Mouse (Mus musculus): ENCODE measurements around the gene Ascc2. TPM values are rescaled to one million over a fixed set of nuclear protein-coding genes. Genes with fewer than 3 reads are reported as not detected.
"Not testable (repeated sequence)": the region's sequence is repeated elsewhere in the genome, so short reads cannot be mapped to it uniquely, and the experiment has no call there.

Gene Ascc2
- polyA plus RNA-seq, 1 experiment from 2014 or later = 30.5 TPM

GRCm38 (mm10) chr11:4700726-4701125 is 63.2 kb downstream of the Ascc2 start:
- ATAC-seq (ENCODE audit: low FRiP score) (no peak), DNase-seq (ENCODE audit: low spot score, missing footprints) (no peak)
- no peak overlapping the region for H3K4me3 ChIP-seq (ENCODE audit: low read depth, low read length)
- peaks cover 9% of the 10 kb centered on the region; the same call in 1 of the 2 replicates for H3K4me1 ChIP-seq (ENCODE audit: control insufficient read depth, insufficient read depth, low read length)
- H3K36me3 ChIP-seq (ENCODE audit: control insufficient read depth, insufficient read depth, low read length) = peaks cover 3% of the 10 kb centered on the region; the same call in 1 of the 2 replicates
- no peaks in the 10 kb centered on the region for H3K9me3 ChIP-seq (ENCODE audit: control insufficient read depth, low read length)
- 90% methylated on average over 8 of the region's 8 CpGs for WGBS
- H3K4me2 ChIP-seq = no peak overlapping the region
- no peaks in the 10 kb centered on the region for H3K27me3 ChIP-seq (ENCODE audit: control insufficient read depth, insufficient read depth, low read length)
- no peak overlapping the region for H3K9ac ChIP-seq (ENCODE audit: low read length)
- no peak overlapping the region for H3K27ac ChIP-seq (ENCODE audit: low read depth, low read length)

DNA sequence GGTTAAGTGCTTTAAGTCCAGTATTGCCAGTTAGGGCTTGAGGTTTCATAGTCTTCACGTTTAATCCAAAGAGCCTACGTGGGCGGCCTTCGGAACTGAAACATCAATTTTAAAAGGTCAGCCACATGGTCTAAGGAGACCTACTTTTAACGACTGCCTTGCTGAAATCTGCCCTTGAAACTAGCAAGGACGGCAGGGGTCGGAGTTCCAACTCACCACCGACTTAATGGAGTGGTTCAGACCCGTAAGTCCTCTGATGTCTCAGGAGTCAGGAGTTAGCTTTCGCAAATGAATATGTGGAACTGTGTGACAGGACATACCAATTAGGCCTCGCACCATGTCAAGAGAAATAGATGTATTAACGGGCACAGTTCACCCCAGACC is 66.1 kb downstream of the Ascc2 start:
- Histone ChIP-seq H3K9me3 (ENCODE audit: control insufficient read depth, low read length) (no peaks in the 10 kb centered on the region), H3K27ac (ENCODE audit: low read depth, low read length) (no peak overlapping the region), H3K36me3 (ENCODE audit: control insufficient read depth, insufficient read depth, low read length) (peaks cover 3% of the 10 kb centered on the region; the same call in 1 of the 2 replicates), H3K27me3 (ENCODE audit: control insufficient read depth, insufficient read depth, low read length) (no peaks in the 10 kb centered on the region), H3K9ac (ENCODE audit: low read length) (peak overlapping the region; percentile 79), H3K4me3 (ENCODE audit: low read depth, low read length) (peak overlapping the region; percentile 70), H3K4me1 (ENCODE audit: control insufficient read depth, insufficient read depth, low read length) (peaks cover 9% of the 10 kb centered on the region; the same call in 1 of the 2 replicates), H3K4me2 (peak overlapping the region; percentile 89)
- DNase-seq (ENCODE audit: low spot score, missing footprints) (no peak), ATAC-seq (ENCODE audit: low FRiP score) (no peak; the same call in 1 of the 2 replicates)
- 6% methylated on average over 12 of the region's 12 CpGs for WGBS

DNA sequence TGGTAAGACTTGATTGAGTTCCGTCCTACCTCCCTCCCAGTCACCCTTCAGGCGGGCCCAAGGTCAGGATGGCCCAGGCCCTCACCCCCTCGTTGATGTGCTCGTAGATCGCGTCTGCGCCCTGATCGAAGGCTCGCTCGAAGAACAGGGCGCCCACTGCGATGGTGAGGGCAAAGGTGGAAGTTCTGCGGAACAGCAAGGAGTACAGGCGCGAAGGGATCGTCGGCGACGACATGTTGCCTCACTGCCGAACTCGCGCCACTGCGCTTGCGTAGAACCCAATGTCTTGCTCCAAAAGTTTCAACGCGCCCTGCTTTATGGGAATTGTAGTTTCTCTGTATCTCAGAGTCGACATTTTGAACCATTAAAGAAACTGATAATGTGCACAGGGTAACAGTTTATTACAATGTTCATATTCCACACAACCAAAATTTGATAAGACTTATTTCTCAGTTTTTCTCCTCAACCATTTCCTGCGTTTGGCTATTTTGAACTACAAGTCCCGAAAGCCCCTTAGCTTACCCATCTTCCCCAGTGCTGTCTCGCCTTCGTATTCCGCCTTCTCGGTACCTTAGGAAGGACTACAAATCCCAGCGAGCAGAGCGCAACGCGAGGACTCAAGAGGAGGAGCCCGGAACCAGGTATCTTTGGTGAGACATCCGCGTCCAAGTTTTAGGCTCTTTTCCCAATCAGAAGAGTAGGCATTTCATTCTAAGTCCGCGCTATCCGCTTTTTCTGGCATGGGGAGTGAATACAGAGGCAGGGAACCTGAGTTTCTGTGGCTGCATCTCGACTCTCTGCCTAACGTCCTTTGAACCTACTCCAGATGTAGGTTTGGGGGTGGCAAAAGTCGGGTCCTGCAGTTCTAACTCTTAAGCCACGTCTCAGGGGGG is 66.8 kb downstream of the Ascc2 start, which contains the start of the genes Uqcr10 and Zmat5:
TSS of gene Uqcr10 (minus strand) at position 271 of the 893 bp plus-strand sequence.
TSS of gene Zmat5 (plus strand) at position 607 of the 893 bp plus-strand sequence.
- under 1% methylated on average over 47 of the region's 47 CpGs for WGBS
- Histone ChIP-seq H3K4me3 (ENCODE audit: low read depth, low read length) (peak within 1 kb of the TSS; percentile 70), H3K9me3 (ENCODE audit: control insufficient read depth, low read length) (no peaks in the 10 kb centered on the region), H3K4me1 (ENCODE audit: control insufficient read depth, insufficient read depth, low read length) (peaks cover 9% of the 10 kb centered on the region; the same call in 1 of the 2 replicates), H3K27me3 (ENCODE audit: control insufficient read depth, insufficient read depth, low read length) (no peaks in the 10 kb centered on the region), H3K27ac (ENCODE audit: low read depth, low read length) (no peak within 1 kb of the TSS), H3K4me2 (peak within 1 kb of the TSS; percentile 89), H3K36me3 (ENCODE audit: control insufficient read depth, insufficient read depth, low read length) (peaks cover 3% of the 10 kb centered on the region; the same call in 1 of the 2 replicates), H3K9ac (ENCODE audit: low read length) (peak within 1 kb of the TSS; percentile 79)
- peak; percentile 99 for DNase-seq (ENCODE audit: low spot score, missing footprints)
- peak; percentile 96 for ATAC-seq (ENCODE audit: low FRiP score)

- 10% methylated on average over 4 of the region's 4 CpGs for WGBS
- peak overlapping the region; percentile 68 for H3K9ac ChIP-seq (ENCODE audit: low read length)
Measured at GRCm38 (mm10) chr11:4705178-4705577, 67.6 kb downstream of the Ascc2 start.

DNA sequence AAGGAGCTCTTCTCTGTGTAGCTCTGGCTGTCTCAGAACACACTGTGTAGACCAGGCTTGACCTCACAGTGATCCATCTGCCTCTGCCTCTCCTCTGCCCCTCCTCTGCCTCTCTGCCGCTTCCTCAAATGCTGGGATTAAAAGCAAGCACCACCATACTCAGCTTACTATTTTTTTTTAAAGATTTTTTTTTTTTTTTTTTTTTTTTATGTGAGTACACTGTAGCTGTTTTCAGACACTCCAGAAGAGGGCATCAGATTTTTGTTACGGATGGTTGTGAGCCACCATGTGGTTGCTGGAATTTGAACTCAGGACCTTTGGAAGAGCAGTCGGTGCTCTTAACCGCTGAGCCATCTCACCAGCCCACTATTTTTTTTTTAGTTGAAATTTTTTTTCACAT is 72.6 kb downstream of the Ascc2 start:
- H3K4me2 ChIP-seq; DNase-seq (ENCODE audit: low spot score, missing footprints); H3K27me3 ChIP-seq (ENCODE audit: control insufficient read depth, insufficient read depth, low read length); H3K9ac ChIP-seq (ENCODE audit: low read length); H3K4me1 ChIP-seq (ENCODE audit: control insufficient read depth, insufficient read depth, low read length); H3K36me3 ChIP-seq (ENCODE audit: control insufficient read depth, insufficient read depth, low read length); ATAC-seq (ENCODE audit: low FRiP score); H3K27ac ChIP-seq (ENCODE audit: low read depth, low read length); H3K9me3 ChIP-seq (ENCODE audit: control insufficient read depth, low read length); H3K4me3 ChIP-seq (ENCODE audit: low read depth, low read length): not testable (repeated sequence)
- 90% methylated on average over 4 of the region's 4 CpGs for WGBS

More at GRCm38 (mm10) chr11:4705178-4705577, 67.6 kb downstream of the Ascc2 start:
- no peaks in the 10 kb centered on the region for H3K9me3 ChIP-seq (ENCODE audit: control insufficient read depth, low read length)
- no peak overlapping the region for H3K27ac ChIP-seq (ENCODE audit: low read depth, low read length)
- DNase-seq (ENCODE audit: low spot score, missing footprints) (peak; percentile 85), ATAC-seq (ENCODE audit: low FRiP score) (no peak)
- H3K27me3 ChIP-seq (ENCODE audit: control insufficient read depth, insufficient read depth, low read length) = no peaks in the 10 kb centered on the region
- H3K4me3 ChIP-seq (ENCODE audit: low read depth, low read length) = peak overlapping the region; percentile 70
- peaks cover 3% of the 10 kb centered on the region; the same call in 1 of the 2 replicates for H3K36me3 ChIP-seq (ENCODE audit: control insufficient read depth, insufficient read depth, low read length)
- H3K4me2 ChIP-seq = peak overlapping the region; percentile 89
- peaks cover 9% of the 10 kb centered on the region; the same call in 1 of the 2 replicates for H3K4me1 ChIP-seq (ENCODE audit: control insufficient read depth, insufficient read depth, low read length)

GRCm38 (mm10) chr11:4712822-4713221 is 75.3 kb downstream of the Ascc2 start:
- Histone ChIP-seq H3K4me3 (ENCODE audit: low read depth, low read length) (no peak overlapping the region), H3K4me2 (no peak overlapping the region), H3K27me3 (ENCODE audit: control insufficient read depth, insufficient read depth, low read length) (no peaks in the 10 kb centered on the region), H3K9me3 (ENCODE audit: control insufficient read depth, low read length) (no peaks in the 10 kb centered on the region), H3K27ac (ENCODE audit: low read depth, low read length) (no peak overlapping the region), H3K4me1 (ENCODE audit: control insufficient read depth, insufficient read depth, low read length) (no peaks in the 10 kb centered on the region), H3K36me3 (ENCODE audit: control insufficient read depth, insufficient read depth, low read length) (no peaks in the 10 kb centered on the region), H3K9ac (ENCODE audit: low read length) (no peak overlapping the region)
- DNase-seq (ENCODE audit: low spot score, missing footprints) = no peak
- ATAC-seq (ENCODE audit: low FRiP score) = no peak

DNA sequence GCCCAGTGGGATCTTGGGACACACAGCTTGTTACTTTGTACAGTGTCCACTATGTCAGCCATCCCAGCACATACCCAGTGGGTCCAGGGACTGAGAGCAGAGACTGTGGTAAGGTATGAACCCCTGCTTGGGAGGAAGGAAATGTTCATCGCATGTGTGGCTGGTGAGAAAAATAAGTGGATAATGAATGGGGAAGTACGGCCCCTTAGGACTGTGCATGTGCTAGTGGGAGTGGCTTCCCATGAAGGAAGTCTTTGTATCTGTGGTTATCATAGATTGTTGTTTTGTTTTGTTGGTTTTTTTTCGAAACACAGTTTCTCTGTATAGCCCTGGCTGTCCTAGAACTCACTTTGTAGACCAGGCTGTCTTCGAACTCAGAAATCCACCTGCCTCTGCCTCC is 77.2 kb downstream of the Ascc2 start:
- no peak overlapping the region for H3K4me2 ChIP-seq
- H3K9me3 ChIP-seq (ENCODE audit: control insufficient read depth, low read length) = no peaks in the 10 kb centered on the region
- no peak for ATAC-seq (ENCODE audit: low FRiP score)
- no peaks in the 10 kb centered on the region for H3K4me1 ChIP-seq (ENCODE audit: control insufficient read depth, insufficient read depth, low read length)
- no peak overlapping the region for H3K9ac ChIP-seq (ENCODE audit: low read length)
- no peak overlapping the region for H3K27ac ChIP-seq (ENCODE audit: low read depth, low read length)
- no peaks in the 10 kb centered on the region for H3K27me3 ChIP-seq (ENCODE audit: control insufficient read depth, insufficient read depth, low read length)
- 91% methylated on average over 4 of the region's 4 CpGs for WGBS
- no peaks in the 10 kb centered on the region for H3K36me3 ChIP-seq (ENCODE audit: control insufficient read depth, insufficient read depth, low read length)
- no peak overlapping the region for H3K4me3 ChIP-seq (ENCODE audit: low read depth, low read length)
- no peak for DNase-seq (ENCODE audit: low spot score, missing footprints)

GRCm38 (mm10) chr11:4715596-4715995 is 78.0 kb downstream of the Ascc2 start:
- H3K9me3 ChIP-seq (ENCODE audit: control insufficient read depth, low read length) = no peaks in the 10 kb centered on the region
- WGBS = 93% methylated on average over 4 of the region's 4 CpGs

More at GRCm38 (mm10) chr11:4715596-4715995, 78.0 kb downstream of the Ascc2 start:
- Histone ChIP-seq H3K27ac (ENCODE audit: low read depth, low read length) (no peak overlapping the region), H3K9ac (ENCODE audit: low read length) (no peak overlapping the region), H3K27me3 (ENCODE audit: control insufficient read depth, insufficient read depth, low read length) (no peaks in the 10 kb centered on the region), H3K36me3 (ENCODE audit: control insufficient read depth, insufficient read depth, low read length) (no peaks in the 10 kb centered on the region), H3K4me3 (ENCODE audit: low read depth, low read length) (no peak overlapping the region), H3K4me2 (no peak overlapping the region), H3K4me1 (ENCODE audit: control insufficient read depth, insufficient read depth, low read length) (no peaks in the 10 kb centered on the region)
- no peak for ATAC-seq (ENCODE audit: low FRiP score)
- no peak for DNase-seq (ENCODE audit: low spot score, missing footprints)
